Mouse (Mus musculus) lung, postnatal 4 days (tissue): ENCODE measurements around the gene Kxd1.
"Not testable (repeated sequence)": the region's sequence is repeated elsewhere in the genome, so short reads cannot be mapped to it uniquely, and the experiment has no call there.

Source experiments
- DNase-seq, 2 experiments: peaks; one replicate each; pipeline ENCODE4 v3.0.0; 2021

The Kxd1 gene

GRCm38 (mm10) chr8:70512253-70512903 is 15.4 kb downstream of the Kxd1 start:
- no peak for DNase-seq

- no peak for DNase-seq
Observed at GRCm38 (mm10) chr8:70511770-70512169, 16.0 kb downstream of the Kxd1 start.

DNA sequence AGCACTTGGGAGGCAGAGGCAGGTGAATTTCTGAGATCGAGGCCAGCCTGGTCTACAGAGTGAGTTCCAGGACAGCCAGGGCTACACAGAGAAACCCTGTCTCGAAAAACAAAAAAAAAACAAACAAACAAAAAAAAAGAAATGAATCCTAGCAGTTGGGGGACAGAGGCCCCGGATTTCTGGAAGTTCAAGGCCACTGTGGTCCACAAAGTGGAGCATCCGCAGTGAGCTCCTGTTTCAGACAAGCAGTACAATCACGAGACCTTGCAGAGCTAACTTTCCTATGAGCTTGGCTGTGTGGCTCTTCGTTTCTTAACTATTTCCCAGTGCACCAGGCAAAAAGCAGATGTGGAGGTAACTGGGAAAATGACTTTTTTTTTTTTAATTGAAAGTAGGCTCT is 16.6 kb downstream of the Kxd1 start:
- not testable (repeated sequence) for DNase-seq

GRCm38 (mm10) chr8:70510228-70510915 is 17.4 kb downstream of the Kxd1 start, which contains the start of gene Uba52:
Gene Uba52 (minus strand): TSS chr8:70510801.
- DNase-seq: peak; percentile 98

DNA sequence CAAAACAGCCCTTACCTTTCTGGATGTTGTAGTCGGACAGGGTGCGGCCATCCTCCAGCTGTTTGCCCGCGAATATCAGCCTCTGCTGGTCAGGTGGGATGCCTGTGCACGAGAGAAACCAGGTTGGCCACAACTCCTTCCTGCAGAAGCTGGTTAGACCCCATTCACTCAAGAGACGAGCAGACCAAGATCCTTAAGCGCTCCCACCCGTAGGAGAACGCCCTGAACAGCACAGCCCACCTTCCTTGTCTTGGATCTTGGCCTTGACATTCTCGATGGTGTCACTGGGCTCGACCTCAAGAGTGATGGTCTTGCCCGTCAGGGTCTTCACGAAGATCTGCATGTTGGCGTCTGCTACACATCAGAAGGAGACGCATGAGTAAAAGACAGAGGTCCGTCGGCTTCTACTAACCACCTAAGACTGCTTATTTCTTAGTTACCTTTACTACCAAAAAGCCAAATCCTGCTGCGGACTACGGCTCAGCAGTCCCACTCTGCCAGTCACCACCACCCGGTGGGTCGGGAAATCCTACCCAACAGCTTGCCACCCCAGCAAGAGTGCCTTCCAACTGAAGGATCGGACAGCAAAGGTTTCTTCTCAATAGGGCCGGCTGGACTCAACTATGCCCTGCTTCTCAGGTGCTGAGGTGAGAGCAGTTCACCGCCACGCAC is 18.3 kb downstream of the Kxd1 start:
- no peak for DNase-seq

- no peak for DNase-seq
Observed at GRCm38 (mm10) chr8:70507027-70507393, 20.7 kb downstream of the Kxd1 start.

DNA sequence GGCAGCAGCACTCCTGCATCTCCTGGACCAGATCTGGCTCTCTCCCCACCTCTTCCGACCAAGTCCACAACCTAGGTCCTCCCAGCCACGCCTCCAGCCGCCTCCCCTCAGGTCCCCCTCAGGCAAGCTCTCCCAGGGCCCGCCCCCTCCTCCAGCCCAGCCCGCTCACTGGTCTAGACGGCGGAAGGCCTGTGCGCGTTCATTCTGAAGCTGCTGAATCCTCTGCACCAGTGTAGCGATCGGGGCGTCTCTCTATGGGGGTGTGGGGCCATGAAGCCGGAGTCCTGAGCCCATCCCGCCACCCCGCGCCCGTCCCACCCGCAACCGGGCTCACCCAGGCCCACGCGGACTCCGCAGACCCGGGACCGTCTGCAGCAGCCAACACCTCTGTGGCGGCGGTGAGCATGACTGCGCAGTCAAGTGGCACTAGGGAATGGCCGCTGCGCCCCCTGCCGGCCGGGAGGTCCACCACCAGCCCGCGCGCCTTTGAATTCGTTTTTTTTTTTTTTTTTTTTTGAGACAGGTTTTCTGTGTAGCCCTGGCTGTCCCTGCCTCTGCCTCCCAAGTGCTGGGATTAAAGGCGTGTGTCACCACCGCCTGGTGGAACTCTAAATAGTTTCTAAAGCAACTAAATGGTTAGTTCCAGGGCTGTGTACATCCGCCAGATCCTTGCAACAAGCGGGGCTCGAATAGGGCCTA is 21.3 kb downstream of the Kxd1 start, which contains the start of gene Rex1bd:
Gene Rex1bd, minus strand, starts transcription at position 425 of the 699 bp plus-strand sequence.
- peak; percentile 95 to 97 for DNase-seq

DNA sequence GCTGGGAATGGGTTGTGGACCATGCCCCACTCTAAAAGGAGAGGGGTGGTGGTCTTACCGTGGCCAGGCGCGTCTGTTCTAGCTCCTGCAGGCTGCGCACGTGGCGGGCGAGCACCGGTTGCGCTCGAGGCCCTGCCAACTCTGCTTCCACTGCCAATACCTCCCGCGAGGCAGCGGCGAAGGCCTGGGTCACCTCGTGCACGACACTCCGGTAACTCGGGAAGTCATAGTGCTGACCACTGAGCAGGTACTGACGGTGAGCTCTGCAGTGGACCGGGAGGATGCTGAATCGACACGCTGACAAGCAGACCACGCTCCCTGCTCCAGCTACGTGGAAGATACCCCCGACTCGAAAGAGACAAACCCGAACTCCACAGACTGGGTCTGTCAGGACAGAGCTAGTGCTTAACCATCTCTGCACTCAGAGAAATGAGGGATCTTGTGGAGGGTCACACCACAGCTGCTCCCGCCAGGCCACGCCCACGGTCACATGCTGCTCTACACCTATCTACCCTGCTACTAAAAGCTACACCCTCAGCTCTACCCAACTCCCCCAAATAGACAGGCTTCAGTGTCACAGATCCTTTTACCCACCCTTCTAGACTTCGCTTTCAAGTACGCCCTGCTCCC is 21.9 kb downstream of the Kxd1 start:
- no peak for DNase-seq

DNA sequence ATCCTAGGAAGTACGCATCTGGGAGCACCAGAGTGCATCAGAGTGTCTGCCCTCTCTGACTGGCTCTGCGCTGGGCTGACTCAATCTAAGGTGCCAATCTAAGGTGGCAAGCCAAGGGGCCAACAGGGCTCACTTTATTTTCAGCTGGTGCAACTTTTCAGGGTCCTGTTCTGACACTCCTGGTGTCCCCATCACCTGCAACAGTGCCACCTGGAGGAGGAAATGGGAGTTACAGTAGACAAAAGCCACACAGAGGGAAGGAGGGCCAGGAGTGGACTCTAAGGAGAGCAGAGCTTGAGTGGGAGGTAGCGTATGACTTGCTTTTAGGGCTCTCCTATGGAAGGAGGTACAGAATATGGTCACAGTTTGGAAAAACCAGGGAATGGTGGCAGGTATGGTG is 22.9 kb downstream of the Kxd1 start:
- peak in 1 of 2 experiments; percentile 86 for DNase-seq

DNA sequence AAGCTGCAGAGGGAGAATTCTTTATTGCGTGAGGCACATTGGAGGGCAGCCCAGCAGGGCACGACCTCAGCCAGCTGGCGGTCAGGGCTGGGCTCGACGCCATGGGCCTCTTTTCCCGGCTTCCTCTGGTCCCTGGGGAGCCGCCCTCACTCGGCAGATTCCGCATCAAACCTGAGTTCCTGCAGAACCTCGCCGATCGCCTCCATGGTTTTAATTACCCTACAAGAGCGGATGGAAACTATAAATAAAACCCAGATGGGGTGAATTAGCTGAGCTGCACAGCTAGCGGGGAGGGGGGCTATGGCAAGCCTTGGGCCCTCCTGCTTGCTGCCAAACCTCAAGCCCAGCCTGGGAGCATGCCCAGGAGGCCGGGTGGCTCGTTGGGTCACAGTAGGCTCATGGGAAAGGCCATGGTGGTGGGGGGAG is 23.5 kb downstream of the Kxd1 start:
- peak; percentile 78 to 89 for DNase-seq

DNA sequence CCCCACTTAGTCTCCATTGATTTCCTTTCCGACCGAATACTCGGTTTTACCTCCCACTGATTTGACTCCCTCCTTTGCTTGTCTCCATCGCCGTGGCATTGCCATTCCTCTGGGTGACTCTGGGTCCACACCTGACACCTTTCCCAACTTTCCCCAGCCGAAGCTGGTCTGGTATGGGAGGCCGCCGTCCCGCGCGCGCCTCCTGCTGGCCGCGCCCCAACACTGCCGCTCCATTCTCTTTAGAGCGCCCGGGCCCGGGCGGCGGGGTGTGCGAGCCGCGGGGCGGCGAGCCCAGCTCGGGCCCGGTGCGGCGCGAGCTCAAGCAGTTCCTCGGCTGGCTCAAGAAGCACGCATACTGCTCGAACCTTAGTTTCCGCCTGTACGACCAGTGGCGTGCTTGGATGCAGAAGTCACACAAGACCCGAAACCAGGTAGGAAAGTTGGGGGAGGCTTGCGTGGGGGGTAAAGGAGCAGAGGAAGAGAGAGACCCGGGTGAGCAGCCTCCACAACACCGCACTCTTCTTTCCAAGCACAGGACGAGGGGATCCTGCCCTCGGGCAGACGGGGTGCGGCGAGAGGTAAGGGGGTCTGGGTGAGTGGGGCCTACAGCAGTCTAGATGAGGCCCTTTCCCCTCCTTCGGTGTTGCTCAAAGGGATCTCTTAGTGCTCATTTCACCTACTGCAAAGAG is 24.6 kb downstream of the Kxd1 start:
- DNase-seq: peak; percentile 80 to 82

DNA sequence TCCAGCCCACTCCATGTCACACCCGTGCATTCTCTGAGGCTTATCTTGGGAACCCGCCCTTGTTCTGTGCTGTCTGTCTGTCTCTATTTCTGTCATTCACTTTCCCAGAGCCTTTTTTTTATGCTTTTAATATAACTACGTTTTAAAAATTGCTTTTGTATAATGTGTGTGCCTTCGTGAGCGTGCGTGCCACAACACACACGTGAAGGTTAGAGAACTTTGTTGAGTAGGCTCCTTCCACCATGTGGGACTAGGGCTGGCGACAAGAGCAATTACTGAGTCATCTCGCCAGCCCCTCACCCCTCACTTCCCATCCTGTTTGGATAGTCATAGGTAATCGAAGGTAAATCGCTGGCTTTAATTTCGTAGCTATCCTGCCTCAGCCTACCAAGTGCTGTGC is 25.2 kb downstream of the Kxd1 start:
- no peak for DNase-seq

- DNase-seq: no peak
Observed at GRCm38 (mm10) chr8:70501820-70502529, 25.8 kb downstream of the Kxd1 start.

DNA sequence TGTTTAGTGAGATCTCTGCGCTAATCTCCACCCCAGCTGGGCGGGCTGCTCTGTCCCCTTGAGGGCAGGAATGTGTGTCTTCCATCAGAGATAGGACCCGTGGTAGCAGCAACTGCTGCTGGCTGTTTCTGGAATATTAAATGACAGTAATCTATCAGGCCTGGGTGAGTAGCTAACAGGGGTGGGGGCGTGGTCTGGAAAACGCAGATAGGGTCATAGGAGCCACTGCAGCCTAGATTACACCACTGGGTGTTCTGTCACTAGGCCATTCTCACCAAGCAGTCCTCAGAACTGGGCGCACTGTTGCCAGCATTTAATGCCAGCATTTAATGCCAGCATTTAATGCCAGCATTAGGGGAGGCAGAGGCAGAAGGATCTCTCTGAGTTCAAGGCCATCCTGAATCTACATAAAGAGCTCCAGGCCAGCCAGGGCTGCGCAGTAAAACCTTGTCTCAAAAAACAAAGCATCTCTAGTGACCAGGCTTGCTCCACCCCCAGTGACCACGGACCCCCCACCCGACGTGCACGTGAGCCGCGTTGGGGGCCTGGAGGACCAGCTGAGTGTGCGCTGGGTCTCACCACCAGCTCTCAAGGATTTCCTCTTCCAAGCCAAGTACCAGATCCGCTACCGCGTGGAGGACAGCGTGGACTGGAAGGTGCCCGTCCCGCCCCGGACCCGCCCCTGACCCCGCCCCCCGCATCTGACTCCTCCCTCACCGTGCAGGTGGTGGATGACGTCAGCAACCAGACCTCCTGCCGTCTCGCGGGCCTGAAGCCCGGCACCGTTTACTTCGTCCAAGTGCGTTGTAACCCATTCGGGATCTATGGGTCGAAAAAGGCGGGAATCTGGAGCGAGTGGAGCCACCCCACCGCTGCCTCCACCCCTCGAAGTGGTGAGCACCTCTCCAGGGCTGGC is 27.1 kb downstream of the Kxd1 start:
- peak in 1 of 2 experiments; percentile 42 for DNase-seq

GRCm38 (mm10) chr8:70495771-70496062 is 32.0 kb downstream of the Kxd1 start:
- no peak for DNase-seq

DNA sequence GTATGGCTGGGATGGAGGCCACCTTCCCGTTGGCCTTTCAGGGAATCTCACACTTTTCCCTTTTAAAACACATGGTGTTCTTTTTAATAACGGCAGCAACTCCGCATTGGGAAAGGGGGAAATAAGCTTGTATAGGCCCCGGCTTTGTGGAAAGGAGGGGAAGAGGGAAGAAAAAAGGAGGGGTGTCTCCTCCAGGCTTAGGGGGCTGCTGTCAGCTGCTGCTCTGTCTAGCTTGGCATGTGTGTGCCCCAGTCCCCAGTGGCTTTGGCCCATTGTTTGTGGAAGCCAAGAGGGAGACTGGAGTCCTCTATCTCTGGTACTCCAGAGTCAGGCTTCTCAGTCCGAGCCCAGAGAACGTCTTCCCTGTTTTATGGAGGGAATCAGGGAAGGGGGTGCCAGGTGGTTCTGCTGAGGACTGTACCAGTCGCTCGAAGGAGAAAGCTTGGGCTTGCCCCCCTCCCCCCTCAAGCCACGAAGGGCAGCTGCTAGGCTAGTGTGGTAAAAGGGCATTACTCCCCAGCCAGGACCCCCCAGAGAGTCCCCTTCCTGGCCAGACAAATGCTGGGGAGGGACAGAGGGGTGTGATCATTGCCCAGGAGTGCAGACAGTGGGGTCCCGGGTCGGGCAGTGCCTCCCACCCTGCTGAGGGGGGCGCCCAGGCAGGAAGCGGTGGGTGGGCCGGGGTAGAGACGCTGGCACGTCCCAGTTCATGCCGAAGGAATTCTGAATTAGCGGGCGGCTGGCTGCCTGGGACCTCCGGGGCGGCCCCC is 32.6 kb downstream of the Kxd1 start:
- DNase-seq: no peak

DNA sequence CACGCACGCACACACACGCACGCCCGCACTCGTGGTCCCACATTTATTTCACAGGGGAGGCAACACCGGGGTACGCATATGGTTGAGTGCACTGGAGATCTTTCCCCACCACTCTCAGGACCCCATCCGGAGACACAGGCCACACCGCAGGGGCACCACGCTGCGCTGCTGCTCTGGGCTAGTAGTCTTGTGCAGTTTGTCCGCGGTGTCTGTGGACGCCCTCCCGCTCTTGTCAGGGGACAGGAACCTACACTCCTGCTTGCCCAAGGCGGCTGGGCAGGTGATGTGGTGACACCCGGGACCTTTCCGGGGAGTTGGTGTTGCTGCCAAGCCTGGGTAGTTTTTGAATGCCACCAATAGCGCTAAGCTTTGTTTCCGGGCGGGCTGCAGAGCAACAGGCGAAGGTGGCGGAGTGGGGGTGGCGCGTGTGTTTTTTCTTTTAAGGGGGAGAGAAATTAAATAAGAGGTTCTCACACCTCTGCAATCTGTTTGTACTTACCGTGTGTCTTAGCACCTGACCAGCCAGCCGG is 33.3 kb downstream of the Kxd1 start:
- no peak for DNase-seq

- DNase-seq: no peak
Observed at GRCm38 (mm10) chr8:70493692-70494415, 33.9 kb downstream of the Kxd1 start.
